Mouse (Mus musculus): Measurements from ENCODE around the gene Psma4. TPM values are rescaled to one million over a fixed set of nuclear protein-coding genes. Genes with fewer than 3 reads are reported as not detected.
"Not testable (repeated sequence)": the region's sequence is repeated elsewhere in the genome, so short reads cannot be mapped to it uniquely, and the experiment has no call there.

The Psma4 gene
- polyA plus RNA-seq, 1 experiment from 2014 or later = 201 TPM

DNA sequence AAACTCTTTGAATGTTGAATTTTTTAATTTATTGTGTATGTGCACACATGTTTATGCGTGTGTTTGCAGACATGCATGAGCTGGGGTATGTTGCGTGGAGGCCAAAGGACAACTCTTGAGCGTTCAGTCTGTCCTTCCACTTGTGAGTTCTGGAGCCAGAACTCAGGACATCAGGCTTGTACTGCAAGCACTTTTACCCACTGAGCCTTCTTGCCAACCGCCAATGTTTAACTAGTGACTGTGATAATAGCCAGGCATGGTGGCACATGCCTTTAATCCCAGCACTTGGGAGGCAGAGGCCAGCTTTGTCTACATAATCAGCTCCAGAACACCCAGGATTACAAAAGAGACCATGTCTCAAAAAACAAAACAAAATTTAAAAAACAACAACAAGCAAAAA, 8.5 kb upstream of the Psma4 start:
- no peak overlapping the region for H3K4me3 ChIP-seq
- H3K9ac ChIP-seq = no peak overlapping the region
- no peak overlapping the region for H3K4me2 ChIP-seq
- no peaks in the 10 kb centered on the region for H3K4me1 ChIP-seq (replicated peaks)
- no peaks in the 10 kb centered on the region for H3K27me3 ChIP-seq
- H3K9me3 ChIP-seq (replicated peaks) = no peaks in the 10 kb centered on the region
- ATAC-seq (replicated peaks; ENCODE audit: insufficient number of reproducible peaks, insufficient read depth, low FRiP score, low read depth) = no peak
- no peaks in the 10 kb centered on the region for H3K36me3 ChIP-seq
- WGBS = 77% methylated on average over 4 of the region's 4 CpGs
- H3K27ac ChIP-seq = no peak overlapping the region

DNA sequence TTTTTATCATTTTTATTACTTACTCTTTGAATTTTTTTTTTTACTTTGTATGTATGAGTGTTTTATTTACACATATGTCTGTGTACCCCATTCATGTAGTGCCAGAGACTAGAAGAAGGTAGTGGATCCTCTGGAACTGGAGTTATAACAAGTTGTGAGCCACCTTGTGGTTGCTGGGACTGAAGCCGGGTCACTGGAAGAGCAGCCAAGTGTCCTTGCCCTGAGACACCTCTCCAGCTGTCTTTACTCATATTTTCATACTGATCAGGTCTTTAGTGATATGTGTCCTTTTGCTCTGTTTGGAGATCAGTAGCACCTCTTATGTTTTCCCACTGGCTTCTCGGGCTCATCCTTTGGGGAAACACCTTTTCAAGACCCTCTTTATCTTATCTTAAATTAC, 6.1 kb upstream of the Psma4 start:
- Histone ChIP-seq H3K9ac (no peak overlapping the region), H3K4me3 (no peak overlapping the region), H3K4me2 (no peak overlapping the region), H3K36me3 (no peaks in the 10 kb centered on the region), H3K4me1 (replicated peaks) (no peaks in the 10 kb centered on the region), H3K27ac (no peak overlapping the region), H3K27me3 (no peaks in the 10 kb centered on the region), H3K9me3 (replicated peaks) (no peaks in the 10 kb centered on the region)
- WGBS = 70% methylated on average over 2 of the region's 2 CpGs
- ATAC-seq (replicated peaks; ENCODE audit: insufficient number of reproducible peaks, insufficient read depth, low FRiP score, low read depth) = no peak

DNA sequence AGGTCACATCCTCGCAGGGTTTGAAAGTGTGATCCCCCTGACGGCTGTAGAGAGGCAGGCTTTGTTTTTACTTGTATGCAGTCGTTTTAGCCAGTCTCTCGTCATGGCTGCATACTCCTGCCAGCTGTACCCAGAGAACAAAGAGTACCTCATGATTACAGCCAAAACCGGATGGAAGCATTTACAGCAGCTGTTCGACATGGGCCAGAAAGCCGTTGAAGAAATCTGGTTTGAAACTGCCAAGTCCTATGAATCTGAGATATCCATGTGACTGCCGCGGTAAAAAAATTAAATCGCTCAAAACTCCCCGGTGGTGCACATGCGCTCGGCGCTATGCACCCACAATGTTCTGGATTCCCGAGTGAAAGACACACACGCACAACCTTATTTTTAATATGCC, 4.3 kb upstream of the Psma4 start:
- no peaks in the 10 kb centered on the region for H3K36me3 ChIP-seq
- no peak overlapping the region for H3K9ac ChIP-seq
- H3K4me3 ChIP-seq = no peak overlapping the region
- H3K27ac ChIP-seq = no peak overlapping the region
- H3K9me3 ChIP-seq (replicated peaks) = no peaks in the 10 kb centered on the region
- no peak overlapping the region for H3K4me2 ChIP-seq
- H3K4me1 ChIP-seq (replicated peaks) = peaks cover under 1% of the 10 kb centered on the region
- no peak for ATAC-seq (replicated peaks; ENCODE audit: insufficient number of reproducible peaks, insufficient read depth, low FRiP score, low read depth)
- H3K27me3 ChIP-seq = no peaks in the 10 kb centered on the region
- WGBS = 71% methylated on average over 16 of the region's 16 CpGs

DNA sequence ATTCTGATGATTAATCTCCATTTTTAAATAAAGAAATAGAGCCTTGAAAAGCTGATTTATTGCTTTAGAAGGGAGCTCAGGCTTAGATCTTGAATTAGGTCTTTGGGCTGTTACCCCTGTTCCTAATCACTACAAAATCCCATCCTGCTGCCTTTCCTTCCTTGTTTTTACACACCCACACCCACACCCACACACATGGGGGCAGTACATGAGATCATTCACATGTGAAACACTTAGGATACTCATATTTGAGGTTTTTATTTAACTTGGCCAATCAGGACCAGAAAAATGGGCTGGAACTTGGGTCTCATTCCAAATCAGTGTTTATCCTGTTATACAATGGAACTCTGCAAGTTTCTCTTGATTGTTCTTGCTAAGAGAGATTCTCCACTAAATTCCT, 1.1 kb upstream of the Psma4 start:
- Histone ChIP-seq H3K9ac (no peak overlapping the region), H3K4me2 (no peak overlapping the region), H3K9me3 (replicated peaks) (no peaks in the 10 kb centered on the region), H3K27me3 (no peaks in the 10 kb centered on the region), H3K27ac (no peak overlapping the region), H3K4me1 (replicated peaks) (peaks cover 17% of the 10 kb centered on the region), H3K36me3 (peaks cover 21% of the 10 kb centered on the region; the same call in 1 of the 2 replicates), H3K4me3 (no peak overlapping the region)
- no peak for ATAC-seq (replicated peaks; ENCODE audit: insufficient number of reproducible peaks, insufficient read depth, low FRiP score, low read depth)

DNA sequence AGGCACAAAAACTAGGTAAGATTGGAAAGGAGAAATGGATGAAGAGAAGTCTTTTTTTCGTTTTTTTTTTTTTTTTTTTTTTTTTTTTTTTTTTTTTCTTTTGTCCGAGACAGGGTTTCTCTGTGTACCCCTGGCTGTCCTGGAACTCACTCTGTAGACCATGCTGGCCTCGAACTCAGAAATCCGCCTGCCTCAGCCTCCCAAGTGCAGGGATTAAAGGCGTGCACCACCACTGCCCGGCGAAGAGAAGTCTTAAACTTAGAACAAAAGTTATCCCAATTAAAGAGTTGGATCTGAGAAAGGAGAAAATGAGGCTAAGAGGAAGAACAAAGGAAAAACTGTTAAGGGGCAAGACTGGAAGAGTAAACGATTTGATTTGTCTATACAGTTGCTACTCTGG, 428 bp upstream of the Psma4 start:
- WGBS = 45% methylated on average over 8 of the region's 8 CpGs
- Histone ChIP-seq H3K4me1 (replicated peaks) (peaks cover 17% of the 10 kb centered on the region), H3K4me3 (peak overlapping the region; percentile 96), H3K27ac (peak overlapping the region; percentile 70), H3K9ac (peak overlapping the region; percentile 57), H3K36me3 (peaks cover 22% of the 10 kb centered on the region; the same call in 1 of the 2 replicates), H3K4me2 (peak overlapping the region; percentile 71)
- H3K27me3 ChIP-seq; ATAC-seq (replicated peaks; ENCODE audit: insufficient number of reproducible peaks, insufficient read depth, low FRiP score, low read depth); H3K9me3 ChIP-seq (replicated peaks): not testable (repeated sequence)

DNA sequence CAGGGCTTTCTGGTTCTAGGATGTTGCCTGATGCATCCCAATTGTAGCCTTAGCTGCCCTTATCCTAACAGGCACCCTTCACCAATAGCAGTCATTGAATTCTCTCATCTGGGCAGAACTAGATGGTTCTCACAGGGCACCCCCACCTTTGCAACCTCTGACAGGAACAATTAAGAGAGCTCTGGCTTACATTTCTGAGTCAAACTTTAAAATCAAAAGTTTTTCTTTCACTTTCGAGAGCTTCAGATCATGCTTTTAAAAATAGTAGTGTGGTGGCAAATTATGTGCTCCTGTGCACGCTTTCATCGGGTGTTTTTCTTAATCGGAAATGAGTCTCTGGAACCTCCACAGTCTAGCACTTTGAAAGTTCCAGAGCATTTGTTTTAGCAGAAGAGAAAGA, 10.5 kb downstream of the Psma4 start:
- H3K4me2 ChIP-seq = no peak overlapping the region
- H3K4me3 ChIP-seq = no peak overlapping the region
- no peaks in the 10 kb centered on the region for H3K27me3 ChIP-seq
- no peak overlapping the region for H3K27ac ChIP-seq
- H3K9me3 ChIP-seq (replicated peaks) = no peaks in the 10 kb centered on the region
- H3K36me3 ChIP-seq = peaks cover 36% of the 10 kb centered on the region
- no peak overlapping the region for H3K9ac ChIP-seq
- WGBS = 91% methylated on average over 4 of the region's 4 CpGs
- H3K4me1 ChIP-seq (replicated peaks) = no peaks in the 10 kb centered on the region
- ATAC-seq (replicated peaks; ENCODE audit: insufficient number of reproducible peaks, insufficient read depth, low FRiP score, low read depth) = no peak

DNA sequence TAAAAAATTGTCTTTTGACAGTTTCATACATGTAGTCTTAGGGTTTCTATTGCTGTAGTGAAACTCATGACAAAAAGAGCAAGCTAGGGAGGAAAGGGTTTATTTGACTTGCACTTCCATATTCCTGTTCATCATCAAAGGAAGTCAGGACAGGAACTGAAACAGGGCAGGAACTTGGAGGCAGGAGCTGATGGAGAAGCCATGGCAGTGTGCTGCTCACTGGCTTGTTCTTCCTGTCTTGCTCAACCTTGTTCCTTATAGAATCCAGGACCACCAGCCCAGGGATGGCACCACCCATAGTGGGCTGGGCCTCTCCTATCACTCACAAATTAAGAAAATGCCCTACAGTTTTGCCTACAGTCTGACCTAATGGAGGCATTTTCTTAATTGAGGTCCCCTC, 13.1 kb downstream of the Psma4 start:
- Histone ChIP-seq H3K27ac (no peak overlapping the region), H3K4me2 (no peak overlapping the region), H3K36me3 (peaks cover 10% of the 10 kb centered on the region), H3K9ac (no peak overlapping the region), H3K4me3 (no peak overlapping the region), H3K27me3 (no peaks in the 10 kb centered on the region), H3K4me1 (replicated peaks) (no peaks in the 10 kb centered on the region), H3K9me3 (replicated peaks) (no peaks in the 10 kb centered on the region)
- ATAC-seq (replicated peaks; ENCODE audit: insufficient number of reproducible peaks, insufficient read depth, low FRiP score, low read depth) = no peak

DNA sequence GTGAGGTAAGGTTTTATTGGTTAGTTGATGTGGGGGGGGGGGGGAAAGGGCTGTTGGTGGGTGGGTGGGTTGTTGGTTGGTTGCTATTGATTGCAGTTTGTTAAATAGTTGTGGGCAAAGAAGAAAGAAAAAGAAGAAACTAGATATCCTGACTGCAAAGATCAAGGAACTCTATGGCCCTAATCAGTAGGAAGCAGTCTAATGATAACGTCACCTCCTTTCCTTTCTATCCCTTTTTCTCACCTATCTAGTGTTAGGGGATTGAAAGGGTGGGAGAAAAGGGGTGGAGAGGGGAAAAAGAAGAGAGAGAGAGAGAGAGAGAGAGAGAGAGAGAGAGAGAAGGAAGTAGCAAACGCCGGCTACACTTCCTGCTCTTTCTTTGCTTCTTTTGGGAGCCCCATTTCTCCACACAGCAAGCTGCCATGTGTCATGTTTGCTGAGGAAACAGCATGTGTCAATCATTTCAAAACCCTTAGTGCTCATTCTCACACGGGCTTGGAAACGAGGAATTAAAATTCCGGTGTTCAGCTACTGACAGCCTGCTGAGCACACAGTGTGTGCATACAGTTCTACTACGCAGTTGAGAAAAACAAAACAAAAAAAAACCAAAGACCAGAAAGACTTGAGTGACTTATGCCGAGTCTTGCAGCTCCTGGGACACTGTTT, 19.5 kb downstream of the Psma4 start:
- no peak overlapping the region for H3K9ac ChIP-seq
- no peaks in the 10 kb centered on the region for H3K36me3 ChIP-seq
- no peak overlapping the region for H3K4me3 ChIP-seq
- ATAC-seq (replicated peaks; ENCODE audit: insufficient number of reproducible peaks, insufficient read depth, low FRiP score, low read depth) = no peak
- H3K27me3 ChIP-seq = no peaks in the 10 kb centered on the region
- no peak overlapping the region for H3K27ac ChIP-seq
- no peaks in the 10 kb centered on the region for H3K4me1 ChIP-seq (replicated peaks)
- H3K4me2 ChIP-seq = no peak overlapping the region
- 52% methylated on average over 8 of the region's 8 CpGs for WGBS
- H3K9me3 ChIP-seq (replicated peaks) = no peaks in the 10 kb centered on the region

DNA sequence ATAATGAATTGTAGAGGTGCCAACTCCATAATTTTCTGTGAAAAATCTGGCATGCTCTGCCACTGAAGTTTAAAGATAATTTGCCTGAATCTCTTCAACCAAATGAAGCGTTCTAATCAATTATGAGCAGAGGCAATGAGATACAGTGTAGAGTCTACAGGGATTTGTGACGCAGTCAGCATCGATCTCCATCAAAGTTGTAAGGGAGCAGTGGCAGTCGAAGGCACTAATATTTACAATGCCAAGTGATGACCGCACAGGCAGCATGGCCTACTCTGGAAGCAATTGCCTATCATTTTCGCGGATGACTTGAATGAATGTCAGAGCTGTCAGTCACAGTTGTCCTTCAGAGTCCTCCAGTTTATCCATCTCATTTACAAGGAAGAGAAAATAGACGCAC, 30.1 kb downstream of the Psma4 start, which contains the start of gene Chrna5:
TSS of gene Chrna5 (plus strand) at position 207 of the 400 bp plus-strand sequence.
- Histone ChIP-seq H3K27me3 (peaks cover 65% of the 10 kb centered on the region), H3K4me3 (peak within 1 kb of the TSS; percentile 69), H3K4me1 (replicated peaks) (peaks cover 13% of the 10 kb centered on the region), H3K4me2 (peak within 1 kb of the TSS; percentile 99), H3K36me3 (no peaks in the 10 kb centered on the region), H3K9ac (peak within 1 kb of the TSS; percentile 59), H3K27ac (no peak within 1 kb of the TSS), H3K9me3 (replicated peaks) (no peaks in the 10 kb centered on the region)
- 66% methylated on average over 8 of the region's 8 CpGs for WGBS
- no peak for ATAC-seq (replicated peaks; ENCODE audit: insufficient number of reproducible peaks, insufficient read depth, low FRiP score, low read depth)

DNA sequence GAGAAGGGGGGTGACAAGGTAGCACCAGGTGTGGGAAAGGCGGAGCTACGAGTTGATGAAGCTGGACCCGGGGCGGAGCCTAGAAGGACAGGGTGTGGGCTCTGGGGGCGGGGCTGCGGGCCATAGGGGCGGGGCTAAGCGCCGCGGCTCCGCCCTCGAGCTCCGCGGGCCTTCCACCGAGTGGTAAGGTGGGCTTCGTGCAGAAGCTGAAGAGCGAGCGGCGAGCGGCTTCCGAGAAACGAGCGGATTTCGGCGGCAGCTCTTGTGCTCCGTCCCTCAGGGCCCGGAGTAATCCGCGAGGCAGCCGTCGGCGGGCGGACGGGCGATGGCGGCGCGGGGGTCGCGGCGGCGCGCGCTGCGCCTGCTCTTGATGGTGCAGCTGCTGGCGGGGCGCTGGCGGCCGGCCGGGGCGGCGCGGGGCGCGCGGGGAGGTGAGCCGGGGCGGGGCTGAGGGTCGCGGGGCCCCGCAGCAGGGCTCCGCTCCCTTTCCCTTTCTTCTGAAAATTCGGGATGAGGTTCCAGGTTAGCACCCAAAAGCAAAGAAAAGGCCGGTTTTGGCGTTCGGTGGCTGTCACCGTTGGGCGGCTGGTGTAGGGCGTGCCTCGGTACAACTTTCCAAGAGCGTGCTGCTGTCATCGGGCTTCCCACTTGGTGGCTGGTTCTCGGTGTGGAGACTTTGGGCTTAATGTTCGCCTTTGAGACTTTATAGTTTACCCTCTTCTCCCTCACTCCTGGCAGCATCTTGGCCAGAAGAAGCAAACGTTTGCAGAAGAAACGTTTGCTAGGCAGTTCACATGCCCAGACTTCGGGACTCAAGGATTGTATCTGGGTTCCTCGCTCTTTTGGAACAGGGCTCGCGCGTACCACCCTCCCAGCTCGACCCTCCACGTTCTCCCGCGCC, 31.0 kb downstream of the Psma4 start:
- WGBS = under 1% methylated on average over 83 of the region's 85 CpGs
- peak; percentile 39; the same call in 1 of the 2 replicates for ATAC-seq (replicated peaks; ENCODE audit: insufficient number of reproducible peaks, insufficient read depth, low FRiP score, low read depth)
- H3K4me1 ChIP-seq (replicated peaks) = peaks cover 13% of the 10 kb centered on the region
- peak overlapping the region; percentile 99 for H3K4me2 ChIP-seq
- H3K27ac ChIP-seq = no peak overlapping the region
- H3K27me3 ChIP-seq = peaks cover 64% of the 10 kb centered on the region
- H3K9ac ChIP-seq = peak overlapping the region; percentile 59
- H3K4me3 ChIP-seq = peak overlapping the region; percentile 69
- no peaks in the 10 kb centered on the region for H3K36me3 ChIP-seq
- H3K9me3 ChIP-seq (replicated peaks) = no peaks in the 10 kb centered on the region

DNA sequence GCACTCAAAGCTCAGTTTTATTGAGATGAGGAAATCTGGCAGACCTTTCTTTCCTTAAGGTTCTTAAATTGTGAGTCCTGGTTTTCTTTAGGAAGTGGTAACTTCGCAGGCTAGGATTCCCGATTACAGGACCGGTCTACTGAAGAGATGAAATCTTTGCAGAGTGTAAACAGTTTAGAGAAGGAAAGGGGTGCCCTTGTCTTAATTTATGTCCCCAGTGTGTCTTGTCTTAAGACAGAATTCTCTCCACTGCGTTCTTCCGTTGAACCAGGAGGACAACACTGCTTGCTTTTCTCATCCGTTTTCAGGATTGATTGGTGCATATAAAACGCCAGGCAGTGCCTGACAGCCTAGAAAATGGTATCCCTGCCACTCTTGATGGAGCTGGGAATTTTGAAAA, 31.8 kb downstream of the Psma4 start:
- WGBS = 11% methylated on average over 7 of the region's 7 CpGs
- Histone ChIP-seq H3K4me2 (peak overlapping the region; percentile 99), H3K36me3 (no peaks in the 10 kb centered on the region), H3K4me1 (replicated peaks) (peaks cover 13% of the 10 kb centered on the region), H3K27me3 (peaks cover 61% of the 10 kb centered on the region), H3K27ac (no peak overlapping the region), H3K4me3 (peak overlapping the region; percentile 69), H3K9ac (no peak overlapping the region), H3K9me3 (replicated peaks) (no peaks in the 10 kb centered on the region)
- no peak for ATAC-seq (replicated peaks; ENCODE audit: insufficient number of reproducible peaks, insufficient read depth, low FRiP score, low read depth)
